In genomic region chr16:30758041-30758440, GRCm38 (mm10) we compare ENCODE assay signal across 22 mouse cellular contexts.
"Had no signal": no experiment of that assay in that cellular context is flagged by ENCODE, and none has a peak within 500 bp of the region (broad histone marks: within the 10 kb centered on the region; RNA-seq: fewer than 3 reads in every experiment).

No protein-coding gene starts in this region.

- H3K9me3 ChIP-seq: limb, embryonic 12.5 days; limb, embryonic 15.5 days; midbrain, embryonic 12.5 days; midbrain, embryonic 15.5 days; neural tube, embryonic 12.5 days; neural tube, embryonic 15.5 days; stomach, embryonic 15.5 days had no signal

- H3K9ac ChIP-seq: limb, embryonic 12.5 days; limb, embryonic 15.5 days; liver, embryonic 14.5 days; liver, postnatal 0 days; lung, embryonic 14.5 days; midbrain, embryonic 12.5 days; midbrain, embryonic 15.5 days; neural tube, embryonic 12.5 days; neural tube, embryonic 15.5 days; stomach, embryonic 15.5 days had no signal

- ATAC-seq: inflammation-experienced regulatory T-cells, adult 6 months; liver, postnatal 0 days; lung, postnatal 0 days; midbrain, embryonic 15.5 days had no signal

- H3K27me3 ChIP-seq: limb, embryonic 12.5 days; limb, embryonic 15.5 days; midbrain, embryonic 12.5 days; midbrain, embryonic 15.5 days; neural tube, embryonic 12.5 days; neural tube, embryonic 15.5 days; stomach, embryonic 15.5 days had no signal

- H3K4me2 ChIP-seq: limb, embryonic 12.5 days; limb, embryonic 15.5 days; liver, embryonic 11.5 days; lung, embryonic 14.5 days; midbrain, embryonic 12.5 days; midbrain, embryonic 15.5 days; neural tube, embryonic 12.5 days; neural tube, embryonic 15.5 days; stomach, embryonic 15.5 days had no signal

- H3K36me3 ChIP-seq: limb, embryonic 12.5 days; limb, embryonic 15.5 days; midbrain, embryonic 12.5 days; midbrain, embryonic 15.5 days; neural tube, embryonic 12.5 days; neural tube, embryonic 15.5 days; stomach, embryonic 15.5 days had no signal

- H3K27ac ChIP-seq: kidney, postnatal 0 days; left cerebral cortex, adult 2 months; limb, embryonic 12.5 days; limb, embryonic 15.5 days; liver, embryonic 14.5 days; macrophage; midbrain, embryonic 12.5 days; midbrain, embryonic 15.5 days; neural tube, embryonic 12.5 days; neural tube, embryonic 15.5 days; stomach, embryonic 15.5 days had no signal

- H3K4me1 ChIP-seq: midbrain, embryonic 15.5 days; neural tube, embryonic 12.5 days had no signal

- DNase-seq: layer of hippocampus, postnatal 36 days; liver, postnatal 0 days; lung, embryonic 14.5 days; right cerebral cortex, adult 18-20 months; right cerebral cortex, postnatal 14 days; right cerebral cortex, postnatal 4 days; spleen, adult 18-20 months; thymus, postnatal 25 days had no signal

- H3K4me3 ChIP-seq: left cerebral cortex, adult 2 months; limb, embryonic 12.5 days; limb, embryonic 15.5 days; midbrain, embryonic 12.5 days; midbrain, embryonic 15.5 days; neural tube, embryonic 12.5 days; neural tube, embryonic 15.5 days; stomach, embryonic 15.5 days had no signal
